9 mouse cellular contexts compared by ENCODE assay signal in genomic region chr6:141399411-141399810, GRCm38 (mm10).
DNase-seq lines count a peak whose midpoint lies in the region; ATAC-seq lines count a peak whose summit lies in the region.
"Had no signal": no experiment of that assay in that cellular context is flagged by ENCODE, and none has a peak within 500 bp of the region (broad histone marks: within the 10 kb centered on the region; RNA-seq: fewer than 3 reads in every experiment).

No protein-coding gene starts in this region.

- no peak overlapping the region for H3K27ac ChIP-seq in hindbrain, embryonic 16.5 days (ENCODE audit: low read depth, low read length)
- no peak overlapping the region for H3K27ac ChIP-seq in hindbrain, embryonic 13.5 days
- peak overlapping the region; percentile 81 for H3K27ac ChIP-seq in kidney, embryonic 15.5 days
- H3K27ac ChIP-seq in neural tube, embryonic 15.5 days (replicated peaks), result no peak overlapping the region

- 42% methylated on average over 4 of the region's 4 CpGs for WGBS in hindbrain, embryonic 16.5 days
- 54% methylated on average over 4 of the region's 4 CpGs for WGBS in hindbrain, embryonic 13.5 days
- WGBS in kidney, embryonic 15.5 days, result 35% methylated on average over 4 of the region's 4 CpGs
- WGBS in neural tube, embryonic 15.5 days, result 49% methylated on average over 4 of the region's 4 CpGs

- H3K27me3 ChIP-seq in hindbrain, embryonic 16.5 days (replicated peaks; ENCODE audit: control insufficient read depth, insufficient read depth, low read length), result no peaks in the 10 kb centered on the region
- H3K27me3 ChIP-seq in hindbrain, embryonic 13.5 days, result no peaks in the 10 kb centered on the region
- H3K27me3 ChIP-seq in kidney, embryonic 15.5 days, result no peaks in the 10 kb centered on the region
- H3K27me3 ChIP-seq in neural tube, embryonic 15.5 days (replicated peaks), result no peaks in the 10 kb centered on the region

- no peak overlapping the region for H3K9ac ChIP-seq in hindbrain, embryonic 16.5 days (ENCODE audit: low read depth, low read length)
- H3K9ac ChIP-seq in hindbrain, embryonic 13.5 days, result no peak overlapping the region
- no peak overlapping the region for H3K9ac ChIP-seq in kidney, embryonic 15.5 days
- no peak overlapping the region for H3K9ac ChIP-seq in neural tube, embryonic 15.5 days (replicated peaks)

- H3K36me3 ChIP-seq in hindbrain, embryonic 16.5 days (ENCODE audit: control insufficient read depth, insufficient read depth, low read length), result no peaks in the 10 kb centered on the region
- no peaks in the 10 kb centered on the region for H3K36me3 ChIP-seq in hindbrain, embryonic 13.5 days
- no peaks in the 10 kb centered on the region for H3K36me3 ChIP-seq in kidney, embryonic 15.5 days
- no peaks in the 10 kb centered on the region for H3K36me3 ChIP-seq in neural tube, embryonic 15.5 days

- no peak overlapping the region for H3K4me2 ChIP-seq in hindbrain, embryonic 16.5 days (ENCODE audit: low read length)
- H3K4me2 ChIP-seq in hindbrain, embryonic 13.5 days, result no peak overlapping the region
- H3K4me2 ChIP-seq in kidney, embryonic 15.5 days, result no peak overlapping the region
- no peak overlapping the region for H3K4me2 ChIP-seq in neural tube, embryonic 15.5 days
- H3K4me2 ChIP-seq: liver, embryonic 11.5 days had no signal

- no peak overlapping the region for H3K4me3 ChIP-seq in hindbrain, embryonic 16.5 days (ENCODE audit: low read length)
- H3K4me3 ChIP-seq in hindbrain, embryonic 13.5 days, result no peak overlapping the region
- H3K4me3 ChIP-seq in kidney, embryonic 15.5 days (replicated peaks), result no peak overlapping the region
- no peak overlapping the region for H3K4me3 ChIP-seq in neural tube, embryonic 15.5 days (replicated peaks)

- H3K4me1 ChIP-seq in hindbrain, embryonic 16.5 days (ENCODE audit: control insufficient read depth, insufficient read depth, low read depth, low read length), result no peaks in the 10 kb centered on the region
- peaks cover 2% of the 10 kb centered on the region; the same call in 1 of the 2 replicates for H3K4me1 ChIP-seq in hindbrain, embryonic 13.5 days (replicated peaks)
- H3K4me1 ChIP-seq in kidney, embryonic 15.5 days, result peaks cover 22% of the 10 kb centered on the region
- H3K4me1 ChIP-seq in neural tube, embryonic 15.5 days, result peaks cover under 1% of the 10 kb centered on the region; the same call in 1 of the 2 replicates

- DNase-seq in adrenal gland, postnatal 10 days, result peak; percentile 17
- no peak for DNase-seq in adrenal gland, postnatal 25 days
- peak; percentile 74 for DNase-seq in heart, adult 8-10 months (ENCODE audit: low spot score)

- H3K9me3 ChIP-seq in hindbrain, embryonic 16.5 days (ENCODE audit: control insufficient read depth, low read length), result no peaks in the 10 kb centered on the region
- no peaks in the 10 kb centered on the region for H3K9me3 ChIP-seq in hindbrain, embryonic 13.5 days
- H3K9me3 ChIP-seq in kidney, embryonic 15.5 days (replicated peaks), result no peaks in the 10 kb centered on the region
- H3K9me3 ChIP-seq in neural tube, embryonic 15.5 days (replicated peaks), result no peaks in the 10 kb centered on the region

- ATAC-seq in hindbrain, embryonic 16.5 days, result 0 out of 2 replicates have a peak, but pooled peaks have one; percentile 45
- ATAC-seq in hindbrain, embryonic 13.5 days (ENCODE audit: low FRiP score), result no peak
- ATAC-seq in kidney, embryonic 15.5 days (replicated peaks; ENCODE audit: low FRiP score), result peak; percentile 80
- ATAC-seq in neural tube, embryonic 15.5 days (ENCODE audit: low FRiP score), result no peak
- no peak for ATAC-seq in frontal cortex, adult (ENCODE audit: low TSS enrichment)

Comparison
In these comparisons a context has a peak if more than half of its experiments do, and no peak if none do; other contexts are left out.
1. ATAC-seq: peak in hindbrain, embryonic 16.5 days (single experiment) and kidney, embryonic 15.5 days (single experiment); none in hindbrain, embryonic 13.5 days (single experiment), neural tube, embryonic 15.5 days (single experiment) and frontal cortex, adult (single experiment).